Mouse (Mus musculus) liver, adult 2 months (tissue): ENCODE data around the gene Lpp. TPM values are rescaled to one million over a fixed set of nuclear protein-coding genes. Genes with fewer than 3 reads are reported as not detected.

Experiments
- DNase-seq: peaks from one replicate; pipeline ENCODE4 v3.0.0-alpha.2; 2011; ENCODE audit warnings: low read depth, low spot score; ENCODE audit errors: extremely low read depth
- H3K27ac ChIP-seq: fragments of 200-500 bp; replicated peaks from 2 replicates; pipeline ENCODE4 v1.5.1; 2012; ENCODE audit warnings: low read depth, mild to moderate bottlenecking, control low read depth, inconsistent platforms, low read length; ENCODE audit not compliant: insufficient read depth
- H3K27me3 ChIP-seq: fragments of 200-500 bp; 2 replicates; pipeline ENCODE4 v1.6.1; 2012; ENCODE audit warnings: mild to moderate bottlenecking, moderate library complexity, low read length, inconsistent platforms; ENCODE audit not compliant: control insufficient read depth, insufficient read depth
- H3K36me3 ChIP-seq: fragments of 200-500 bp; 2 replicates; pipeline ENCODE4 v1.6.1; 2012; ENCODE audit warnings: low read length, inconsistent platforms; ENCODE audit not compliant: control insufficient read depth, insufficient read depth
- H3K4me1 ChIP-seq: fragments of 200-500 bp; 2 replicates; pipeline ENCODE4 v1.6.1; 2011; ENCODE audit warnings: low read length; ENCODE audit not compliant: control insufficient read depth, insufficient read depth
- H3K4me3 ChIP-seq: fragments of 200-500 bp; 2 replicates; pipeline ENCODE4 v1.5.1; 2011; ENCODE audit warnings: low read depth, mild to moderate bottlenecking, control low read depth, low read length, moderate library complexity; ENCODE audit not compliant: insufficient read depth
- H3K79me2 ChIP-seq: fragments of 200-500 bp; 2 replicates; pipeline ENCODE4 v1.6.1; 2012; ENCODE audit warnings: inconsistent platforms, mild to moderate bottlenecking, low read length, moderate library complexity; ENCODE audit not compliant: control insufficient read depth, insufficient read depth
- H3K9ac ChIP-seq: fragments of 200-500 bp; 2 replicates; pipeline ENCODE4 v1.6.1; 2012; ENCODE audit warnings: low read depth, mild to moderate bottlenecking, control low read depth, inconsistent platforms, low read length
- CTCF ChIP-seq: fragments of 200-500 bp; IDR thresholded peaks from 2 replicates; pipeline ENCODE4 v1.5.1; 2011; ENCODE audit warnings: low read depth, low read length, control low read depth
- POLR2A ChIP-seq: fragments of 200-500 bp; IDR thresholded peaks from 2 replicates; pipeline ENCODE4 v1.6.1; 2011; ENCODE audit warnings: low read length, control low read depth; ENCODE audit not compliant: insufficient read depth; ENCODE audit errors: extremely low read depth
- WGBS: fragments of 180-500 bp; shearing (Covaris S2); methylation state at CpG from one replicate; pipeline ENCODE4 v1.1.7; 2018; 5-methylcytosine and 5-hydroxymethylcytosine counted together
- polyA plus RNA-seq: library from polyadenylated mRNA; depleted of rRNA; stranded (reverse); fragments of >200 nt; gene quantifications from 2 replicates; pipeline ENCODE4 v1.2.3, GENCODE M21; 2012
- total RNA-seq: library from RNA; depleted of rRNA; stranded (reverse); fragments of >200 nt; gene quantifications from 2 replicates; pipeline ENCODE4 v1.2.3, GENCODE M21; 2014

Gene Lpp
- total and polyA plus RNA-seq, 2 experiments, result 7.5 to 23.0 TPM

GRCm38 (mm10) chr16:24514802-24515727 is 121.8 kb downstream of the Lpp start:
- H3K36me3 ChIP-seq, result no peaks in the 10 kb centered on the region
- WGBS, result 88% methylated on average over 11 of the region's 11 CpGs
- no peak overlapping the region for H3K9ac ChIP-seq
- no peaks in the 10 kb centered on the region for H3K27me3 ChIP-seq
- no peak overlapping the region for H3K4me3 ChIP-seq
- TF ChIP-seq CTCF (no peak), POLR2A (no peak)
- peaks cover 16% of the 10 kb centered on the region for H3K4me1 ChIP-seq
- H3K27ac ChIP-seq, result no peak overlapping the region
- no peak for DNase-seq
- H3K79me2 ChIP-seq, result no peaks in the 10 kb centered on the region; the same call in 1 of the 2 replicates

GRCm38 (mm10) chr16:24516993-24517392 is 123.7 kb downstream of the Lpp start:
- no peaks in the 10 kb centered on the region for H3K36me3 ChIP-seq
- WGBS, result 24% methylated on average over 3 of the region's 3 CpGs
- peaks cover 16% of the 10 kb centered on the region for H3K4me1 ChIP-seq
- DNase-seq, result peak; percentile 95
- peak overlapping the region; percentile 92 for H3K27ac ChIP-seq
- H3K27me3 ChIP-seq, result no peaks in the 10 kb centered on the region
- peak overlapping the region; percentile 44 for H3K9ac ChIP-seq
- TF ChIP-seq CTCF, result no peak
- no peak for TF ChIP-seq POLR2A
- peaks cover 2% of the 10 kb centered on the region; the same call in 1 of the 2 replicates for H3K79me2 ChIP-seq
- H3K4me3 ChIP-seq, result no peak overlapping the region

GRCm38 (mm10) chr16:24517501-24518042 is 124.3 kb downstream of the Lpp start:
- Histone ChIP-seq H3K4me1 (peaks cover 16% of the 10 kb centered on the region), H3K27me3 (no peaks in the 10 kb centered on the region), H3K79me2 (peaks cover 2% of the 10 kb centered on the region; the same call in 1 of the 2 replicates), H3K27ac (peak overlapping the region; percentile 84), H3K9ac (0 out of 2 replicates have a peak overlapping the region, but pooled peaks have one; percentile 1), H3K36me3 (no peaks in the 10 kb centered on the region), H3K4me3 (no peak overlapping the region)
- no peak for TF ChIP-seq POLR2A
- TF ChIP-seq CTCF, result no peak
- peak; percentile 79 for DNase-seq
- 27% methylated on average over 9 of the region's 9 CpGs for WGBS

- H3K4me3 ChIP-seq, result no peak overlapping the region
- no peaks in the 10 kb centered on the region for H3K27me3 ChIP-seq
- H3K9ac ChIP-seq, result no peak overlapping the region
- peaks cover 2% of the 10 kb centered on the region; the same call in 1 of the 2 replicates for H3K79me2 ChIP-seq
- TF ChIP-seq CTCF (no peak), POLR2A (no peak)
- H3K36me3 ChIP-seq, result no peaks in the 10 kb centered on the region
- peaks cover 16% of the 10 kb centered on the region for H3K4me1 ChIP-seq
- WGBS, result 80% methylated on average over 7 of the region's 7 CpGs
- DNase-seq, result peak; percentile 14
- H3K27ac ChIP-seq, result no peak overlapping the region
Measured at GRCm38 (mm10) chr16:24518785-24519184, 125.5 kb downstream of the Lpp start.

GRCm38 (mm10) chr16:24527219-24527618 is 133.9 kb downstream of the Lpp start:
- Histone ChIP-seq H3K36me3 (no peaks in the 10 kb centered on the region), H3K79me2 (peaks cover 15% of the 10 kb centered on the region; the same call in 1 of the 2 replicates), H3K27me3 (no peaks in the 10 kb centered on the region), H3K27ac (no peak overlapping the region), H3K4me3 (no peak overlapping the region), H3K9ac (no peak overlapping the region), H3K4me1 (no peaks in the 10 kb centered on the region; the same call in 1 of the 2 replicates)
- WGBS, result 96% methylated on average over 7 of the region's 7 CpGs
- no peak for DNase-seq
- no peak for TF ChIP-seq CTCF
